Comparison of ENCODE assay signal across 8 mouse cellular contexts in genomic region chr14:34312339-34313048, GRCm38 (mm10). TPM values are rescaled to one million over a fixed set of nuclear protein-coding genes. Genes with fewer than 3 reads are reported as not detected.
DNase-seq lines count a peak whose midpoint lies in the region; ATAC-seq and TF ChIP-seq lines count a peak whose summit lies in the region.
"Had no signal": no experiment of that assay in that cellular context is flagged by ENCODE, and none has a peak within 500 bp of the region (broad histone marks: within the 10 kb centered on the region; RNA-seq: fewer than 3 reads in every experiment).

No protein-coding gene starts in this region.

- peak overlapping the region; percentile 22 to 74 (median 69) for H3K4me3 ChIP-seq in CH12.LX (replicated peaks in 1 of 3; ENCODE audit: low read depth in 2 of 3, low read length in 2 of 3, poor library complexity in 1 of 3)
- peak overlapping the region; percentile 41 to 93 for H3K4me3 ChIP-seq in MEL (ENCODE audit: control insufficient read depth in 1 of 2, insufficient read depth in 1 of 2, low read depth in 2 of 2, low read length in 2 of 2)
- peak overlapping the region; percentile 95 for H3K4me3 ChIP-seq in hindbrain, embryonic 13.5 days
- peak overlapping the region; percentile 82 for H3K4me3 ChIP-seq in liver, embryonic 16.5 days (ENCODE audit: low read depth, low read length)

- H3K36me3 ChIP-seq in CH12.LX (replicated peaks in 1 of 2; ENCODE audit: control insufficient read depth in 1 of 2, insufficient read depth in 1 of 2, low read length in 1 of 2) = peaks cover 0 to 19% of the 10 kb centered on the region in 2 experiments
- peaks cover 6 to 33% of the 10 kb centered on the region in 2 experiments for H3K36me3 ChIP-seq in MEL (ENCODE audit: control insufficient read depth in 1 of 2, insufficient read depth in 2 of 2, low read length in 2 of 2)
- no peaks in the 10 kb centered on the region for H3K36me3 ChIP-seq in hindbrain, embryonic 13.5 days
- no peaks in the 10 kb centered on the region for H3K36me3 ChIP-seq in liver, embryonic 16.5 days (ENCODE audit: control insufficient read depth, insufficient read depth)

- H3K27ac ChIP-seq in CH12.LX (ENCODE audit: insufficient read depth, low read depth) (no peak overlapping the region), MEL (ENCODE audit: control insufficient read depth, low read depth, low read length) (peak overlapping the region; percentile 34; the same call in 1 of the 2 replicates)
- H3K27ac ChIP-seq in hindbrain, embryonic 13.5 days = no peak overlapping the region
- H3K27ac ChIP-seq in liver, embryonic 16.5 days (ENCODE audit: low read length) = no peak overlapping the region

- no peak for ATAC-seq in hindbrain, embryonic 13.5 days (ENCODE audit: low FRiP score)
- no peak for ATAC-seq in liver, embryonic 16.5 days (ENCODE audit: low read depth)

- in situ Hi-C loops in CH12.LX (cut with MboI; ENCODE audit: low pct_ligation_motif_present, low pct_unique_long_range_greater_than_20kb, low sequenced_read_pairs) = no loop called here

- peak overlapping the region; percentile 91 for H3K4me2 ChIP-seq in CH12.LX (ENCODE audit: insufficient read depth, low read depth, poor library complexity, severe bottlenecking)
- H3K4me2 ChIP-seq in hindbrain, embryonic 13.5 days = peak overlapping the region; percentile 79
- peak overlapping the region; percentile 96 for H3K4me2 ChIP-seq in liver, embryonic 16.5 days (ENCODE audit: low read depth, low read length)

- H3K9me3 ChIP-seq in CH12.LX (replicated peaks; ENCODE audit: low read length) = no peaks in the 10 kb centered on the region
- no peaks in the 10 kb centered on the region for H3K9me3 ChIP-seq in MEL (replicated peaks; ENCODE audit: insufficient read depth, low read length)
- H3K9me3 ChIP-seq in hindbrain, embryonic 13.5 days = no peaks in the 10 kb centered on the region
- H3K9me3 ChIP-seq in liver, embryonic 16.5 days (replicated peaks; ENCODE audit: control insufficient read depth, low read length) = no peaks in the 10 kb centered on the region

- H3K9ac ChIP-seq in CH12.LX (ENCODE audit: insufficient read depth, low read depth) (peak overlapping the region; percentile 13; the same call in 1 of the 2 replicates), MEL (ENCODE audit: control insufficient read depth, low read depth, low read length, poor library complexity, severe bottlenecking) (peak overlapping the region; percentile 32)
- peak overlapping the region; percentile 98 for H3K9ac ChIP-seq in hindbrain, embryonic 13.5 days
- H3K9ac ChIP-seq in liver, embryonic 16.5 days (ENCODE audit: low read depth, low read length) = no peak overlapping the region

- no peaks in the 10 kb centered on the region for H3K27me3 ChIP-seq in CH12.LX (replicated peaks)
- no peaks in the 10 kb centered on the region for H3K27me3 ChIP-seq in MEL (ENCODE audit: control insufficient read depth in 1 of 2, insufficient read depth in 2 of 2, low read length in 2 of 2)
- H3K27me3 ChIP-seq in hindbrain, embryonic 13.5 days = no peaks in the 10 kb centered on the region
- no peaks in the 10 kb centered on the region for H3K27me3 ChIP-seq in liver, embryonic 16.5 days (ENCODE audit: control insufficient read depth, insufficient read depth, low read depth, low read length)

- DNase-seq in CH12.LX (ENCODE audit: extremely low read depth) = no peak
- peak; percentile 49 for DNase-seq in MEL (ENCODE audit: low read depth, low spot score)
- DNase-seq in T-cell, adult 2 months (ENCODE audit: low spot score) = no peak
- no peak for DNase-seq in gastrocnemius, postnatal 36 days
- no peak for DNase-seq in spleen, adult 18-20 months

- TF ChIP-seq EP300 in CH12.LX (IDR thresholded peaks at IDR 0.05; ENCODE audit: low read length) (no peak), MEL (IDR thresholded peaks at IDR 0.05; ENCODE audit: low read depth in 1 of 2, low read length in 2 of 2) (no peak)

- intact Hi-C loops in gastrocnemius, postnatal 36 days (cut with DNase I) = loop anchor here (5.0 kb wide), 1 partner anchor 40 kb away; no protein-coding TSS in a partner anchor

- TF ChIP-seq RAD21 in CH12.LX (IDR thresholded peaks at IDR 0.05; ENCODE audit: low read depth, low read length) (no peak), MEL (IDR thresholded peaks at IDR 0.05; ENCODE audit: low read depth, low read length) (no peak)

- peaks cover 4 to 41% of the 10 kb centered on the region in 2 experiments; a peak in 3 of 4 replicates for H3K4me1 ChIP-seq in CH12.LX (ENCODE audit: control insufficient read depth in 1 of 2, insufficient read depth in 2 of 2)
- peaks cover 12 to 30% of the 10 kb centered on the region in 2 experiments for H3K4me1 ChIP-seq in MEL (ENCODE audit: control insufficient read depth in 1 of 2, insufficient read depth in 2 of 2, low read length in 2 of 2)
- peaks cover 30% of the 10 kb centered on the region for H3K4me1 ChIP-seq in hindbrain, embryonic 13.5 days (replicated peaks)
- peaks cover 13% of the 10 kb centered on the region for H3K4me1 ChIP-seq in liver, embryonic 16.5 days (ENCODE audit: control insufficient read depth, low read depth, low read length)

- 11% methylated on average over 6 of the region's 6 CpGs for WGBS in hindbrain, embryonic 13.5 days
- WGBS in liver, embryonic 16.5 days (ENCODE audit: insufficient replicate concordance) = 17% methylated on average over 6 of the region's 6 CpGs

- no peak for TF ChIP-seq CTCF in CH12.LX (conservative IDR thresholded peaks at IDR 0.05 in 1 of 2, IDR thresholded peaks at IDR 0.05 in 1 of 2; ENCODE audit: low read depth in 2 of 2, low read length in 2 of 2)
- no peak for TF ChIP-seq CTCF in MEL (IDR thresholded peaks at IDR 0.05 in 2 of 3, conservative IDR thresholded peaks at IDR 0.05 in 1 of 3; ENCODE audit: control insufficient read depth in 1 of 3, insufficient read depth in 1 of 3, low read depth in 2 of 3, low read length in 3 of 3, poor library complexity in 1 of 3, severe bottlenecking in 1 of 3)

- dilution Hi-C loops in CH12.LX (cut with MboI; ENCODE audit: extremely low pct_ligation_motif_present, extremely low pct_unique_long_range_greater_than_20kb, low sequenced_read_pairs) = no loop called here

- no peak for TF ChIP-seq POLR2A in CH12.LX (IDR thresholded peaks at IDR 0.05; ENCODE audit: low read depth, low read length)
- TF ChIP-seq POLR2A in MEL (IDR thresholded peaks at IDR 0.05; ENCODE audit: control insufficient read depth in 1 of 2, insufficient read depth in 1 of 2, low read depth in 1 of 2, low read length in 2 of 2, poor library complexity in 1 of 2) = no peak

- H3K79me2 ChIP-seq in CH12.LX (replicated peaks; ENCODE audit: control insufficient read depth, extremely low read depth, insufficient read depth, poor library complexity, severe bottlenecking) (peaks cover 41% of the 10 kb centered on the region), MEL (ENCODE audit: control insufficient read depth, insufficient read depth, low read length, poor library complexity) (peaks cover 46% of the 10 kb centered on the region)

TF ChIP-seq in CH12.LX, 34 proteins besides CTCF, POLR2A, EP300 and RAD21 (continues in another document):
- TF ChIP-seq JUN (IDR thresholded peaks at IDR 0.05; ENCODE audit: insufficient read depth, low read depth, low read length) (no peak), ZC3H11A (IDR thresholded peaks at IDR 0.05; ENCODE audit: low read depth, low read length) (no peak), ZNF384 (IDR thresholded peaks at IDR 0.05; ENCODE audit: low read depth, low read length) (no peak), BHLHE40 (IDR thresholded peaks at IDR 0.05; ENCODE audit: low read depth, low read length) (no peak), MAX (IDR thresholded peaks at IDR 0.05; ENCODE audit: low read length) (no peak), SIN3A (IDR thresholded peaks at IDR 0.05; ENCODE audit: low read length) (no peak; the same call in 1 of the 2 replicates)

TF ChIP-seq in MEL, 35 proteins besides CTCF, POLR2A, EP300 and RAD21:
- TF ChIP-seq TAL1 (IDR thresholded peaks at IDR 0.05; ENCODE audit: low read length) = no peak
- TF ChIP-seq MAZ (IDR thresholded peaks at IDR 0.05; ENCODE audit: low read depth, low read length) = 0 out of 2 replicates have a peak, but pooled peaks have one; percentile 30

RNA-seq across cellular contexts. Expression of gene Glud1, which starts 2.0 kb away (rescaled TPM):
- 87.3 and 89.9 TPM in 2 replicates for total RNA-seq in CH12.LX (2012; rRNA removed)
- 116 and 118 TPM in 2 replicates for total RNA-seq in CH12.LX (2014; rRNA removed)
- 134 and 143 TPM in 2 replicates for polyA plus RNA-seq in CH12.LX (2012; ENCODE audit: insufficient read length, low read depth)
- total RNA-seq in MEL (2012; rRNA removed) = 92.3 and 99.9 TPM in 2 replicates
- 100 to 1,000 TPM in 1 of 2 experiments, 10 to 100 TPM in 1; 57.1 to 125 TPM for polyA plus RNA-seq in MEL (2012; ENCODE audit: insufficient read depth in 1 of 2, insufficient read length in 2 of 2, low read depth in 1 of 2, low replicate concordance in 2 of 2, missing spikeins in 1 of 2)
- polyA plus RNA-seq in hindbrain, embryonic 13.5 days (2015; fragmentation: Nextera tagmentation; extraction: Ambion mirVana) = 88.5 and 100.0 TPM in 2 replicates
- 145 and 155 TPM in 2 replicates for polyA plus RNA-seq in liver, embryonic 16.5 days (2015; fragmentation: Nextera tagmentation; extraction: Ambion mirVana)
- 100 to 1,000 TPM in 1 of 2 experiments, 10 to 100 TPM in 1; 99.3 to 134 TPM for total RNA-seq in gastrocnemius, postnatal 36 days (2021)

RNA-seq across cellular contexts. Expression of gene Shld2, which starts 2.2 kb away (rescaled TPM):
- total RNA-seq in CH12.LX (2012; rRNA removed) (13.4 and 13.9 TPM in 2 replicates), CH12.LX (2014; rRNA removed) (21.8 and 24.1 TPM in 2 replicates), MEL (2012; rRNA removed) (7.9 and 9.2 TPM in 2 replicates)
- polyA plus RNA-seq in CH12.LX (2012; ENCODE audit: insufficient read length, low read depth) (11.4 and 12.0 TPM in 2 replicates), MEL (2012; ENCODE audit: insufficient read depth in 1 of 2, insufficient read length in 2 of 2, low read depth in 1 of 2, low replicate concordance in 2 of 2, missing spikeins in 1 of 2) (1 to 10 TPM in 1 of 2 experiments, not detected in 1; 7.0 TPM)
- polyA plus RNA-seq in hindbrain, embryonic 13.5 days (2015; fragmentation: Nextera tagmentation; extraction: Ambion mirVana) = 5.9 and 8.7 TPM in 2 replicates
- polyA plus RNA-seq in liver, embryonic 16.5 days (2015; fragmentation: Nextera tagmentation; extraction: Ambion mirVana) = 7.6 and 8.3 TPM in 2 replicates
- total RNA-seq in gastrocnemius, postnatal 36 days (2021) = 10 to 100 TPM in 1 of 2 experiments, 1 to 10 TPM in 1; 9.5 to 10.6 TPM

RNA-seq across cellular contexts. Expression of gene Fam25c, which starts 42.7 kb away (rescaled TPM):
- not detected in 2 replicates for total RNA-seq in CH12.LX (2012; rRNA removed)
- total RNA-seq in CH12.LX (2014; rRNA removed) = not detected in 2 replicates
- polyA plus RNA-seq in CH12.LX (2012; ENCODE audit: insufficient read length, low read depth) = not detected in 2 replicates
- not detected in 2 replicates for total RNA-seq in MEL (2012; rRNA removed)
- polyA plus RNA-seq in MEL (2012; ENCODE audit: insufficient read depth in 1 of 2, insufficient read length in 2 of 2, low read depth in 1 of 2, low replicate concordance in 2 of 2, missing spikeins in 1 of 2) = not detected
- not detected in 2 replicates for polyA plus RNA-seq in hindbrain, embryonic 13.5 days (2015; fragmentation: Nextera tagmentation; extraction: Ambion mirVana)
- 0.35 and 0.57 TPM in 2 replicates for polyA plus RNA-seq in liver, embryonic 16.5 days (2015; fragmentation: Nextera tagmentation; extraction: Ambion mirVana)
- total RNA-seq in gastrocnemius, postnatal 36 days (2021) = not detected
- polyA plus RNA-seq: large intestine, adult 2 months had no signal

Comparison
In these comparisons a context has a peak if more than half of its experiments do, and no peak if none do; other contexts are left out.
1. Of the 35 proteins assayed by ChIP-seq in both MEL and CH12.LX: peak only in MEL: MAZ; only in CH12.LX: none; in both: none; in neither: 34.